Mouse (Mus musculus) hindbrain, embryonic 14.5 days (tissue): Measurements from ENCODE around the gene Sult6b1. TPM values are rescaled to one million over a fixed set of nuclear protein-coding genes. Genes with fewer than 3 reads are reported as not detected.

ENCODE experiments used
- ATAC-seq: fragments of 200-750 bp; cut with Nextera tagmentation; 2 replicates; pipeline ENCODE4 v1.8.0; 2017; ENCODE audit warnings: moderate number of reproducible peaks, mild to moderate bottlenecking, moderate TSS enrichment, moderate library complexity; ENCODE audit not compliant: low FRiP score
- DNase-seq: peaks from one replicate; pipeline ENCODE4 v3.0.0-alpha.2; 2015; ENCODE audit warnings: low spot score
- H3K27ac ChIP-seq: fragments of 300-500 bp; sonication (generic); 2 replicates; pipeline ENCODE4 v1.5.1; 2014; ENCODE audit warnings: mild to moderate bottlenecking, moderate library complexity
- H3K27me3 ChIP-seq: fragments of 300-500 bp; sonication (generic); 2 replicates; pipeline ENCODE4 v1.6.1; 2014; ENCODE audit warnings: mild to moderate bottlenecking, low read length, mixed read lengths; ENCODE audit not compliant: control insufficient read depth, insufficient read depth
- H3K36me3 ChIP-seq: fragments of 300-500 bp; sonication (generic); replicated peaks from 2 replicates; pipeline ENCODE4 v1.6.1; 2014; ENCODE audit not compliant: control insufficient read depth, insufficient read depth
- H3K4me1 ChIP-seq: fragments of 300-500 bp; sonication (generic); replicated peaks from 2 replicates; pipeline ENCODE4 v1.6.1; 2014; ENCODE audit warnings: antibody characterized with exemption, low read length, mixed read lengths; ENCODE audit not compliant: control insufficient read depth, insufficient read depth
- H3K4me2 ChIP-seq: fragments of 300-500 bp; sonication (generic); replicated peaks from 2 replicates; pipeline ENCODE4 v1.6.1; 2014; ENCODE audit warnings: mild to moderate bottlenecking, moderate library complexity
- H3K4me3 ChIP-seq: fragments of 300-500 bp; sonication (generic); replicated peaks from 2 replicates; pipeline ENCODE4 v1.5.1; 2014; ENCODE audit warnings: mild to moderate bottlenecking, low read length
- H3K9ac ChIP-seq: fragments of 300-500 bp; sonication (generic); 2 replicates; pipeline ENCODE4 v1.6.1; 2014
- H3K9me3 ChIP-seq: fragments of 300-500 bp; sonication (generic); 2 replicates; pipeline ENCODE4 v1.6.1; 2016; ENCODE audit warnings: low read length; ENCODE audit not compliant: control insufficient read depth
- WGBS: fragments of 180-500 bp; shearing (Covaris S2); extraction: QIAGEN DNeasy Blood & Tissue Kit; methylation state at CpG from one replicate; pipeline ENCODE4 v1.1.7; 2014; 5-methylcytosine and 5-hydroxymethylcytosine counted together
- polyA plus RNA-seq: library from polyadenylated mRNA; unstranded; fragments of >200 nt; fragmentation: Nextera tagmentation; extraction: Ambion mirVana; gene quantifications from 2 replicates; pipeline ENCODE4 v1.2.1, GENCODE M21; 2014

Sult6b1 gene
- polyA plus RNA-seq, 1 experiment from 2014 or later: 0.27 TPM

- Histone ChIP-seq H3K27ac (no peak overlapping the region), H3K4me2 (no peak overlapping the region), H3K4me1 (no peaks in the 10 kb centered on the region), H3K27me3 (no peaks in the 10 kb centered on the region), H3K9ac (no peak overlapping the region), H3K36me3 (no peaks in the 10 kb centered on the region; the same call in 1 of the 2 replicates), H3K4me3 (no peak overlapping the region), H3K9me3 (no peaks in the 10 kb centered on the region)
- WGBS: 89% methylated on average over 10 of the region's 10 CpGs
- ATAC-seq (no peak), DNase-seq (no peak)
These were observed 50.5 kb downstream of the Sult6b1 start for GRCm38 (mm10) chr17:78856243-78856642.

- Histone ChIP-seq H3K4me3 (no peak overlapping the region), H3K36me3 (peaks cover 94% of the 10 kb centered on the region), H3K4me2 (no peak overlapping the region), H3K27ac (no peak overlapping the region), H3K9me3 (no peaks in the 10 kb centered on the region), H3K9ac (no peak overlapping the region), H3K4me1 (no peaks in the 10 kb centered on the region), H3K27me3 (no peaks in the 10 kb centered on the region)
- no peak for ATAC-seq
- no peak for DNase-seq
- 93% methylated on average over 7 of the region's 7 CpGs for WGBS
These were observed 64.4 kb downstream of the Sult6b1 start for GRCm38 (mm10) chr17:78842271-78842928.

- Histone ChIP-seq H3K4me2 (peak overlapping the region; percentile 90), H3K4me1 (peaks cover 8% of the 10 kb centered on the region; the same call in 1 of the 2 replicates), H3K27me3 (no peaks in the 10 kb centered on the region), H3K36me3 (peaks cover 37% of the 10 kb centered on the region), H3K9me3 (no peaks in the 10 kb centered on the region), H3K4me3 (peak overlapping the region; percentile 96), H3K27ac (peak overlapping the region; percentile 80), H3K9ac (peak overlapping the region; percentile 70)
- 38% methylated on average over 2 of the region's 2 CpGs for WGBS
- DNase-seq (no peak), ATAC-seq (no peak)
These were observed 70.7 kb downstream of the Sult6b1 start for GRCm38 (mm10) chr17:78836056-78836455.

GRCm38 (mm10) chr17:78834856-78835835 is 71.6 kb downstream of the Sult6b1 start, which contains the start of the genes Heatr5b and Gpatch11:
TSS of gene Heatr5b (minus strand) at chr17:78835364.
TSS of gene Gpatch11 (plus strand) at chr17:78835567.
- no peaks in the 10 kb centered on the region for H3K27me3 ChIP-seq
- H3K27ac ChIP-seq: peak within 1 kb of the TSS; percentile 81
- peak within 1 kb of the TSS; percentile 90 for H3K4me2 ChIP-seq
- whole genome bisulfite sequencing: under 1% methylated on average over 81 of the region's 81 CpGs
- ATAC-seq (peak; percentile 98), DNase-seq (peak; percentile 99)
- peaks cover 33% of the 10 kb centered on the region for H3K36me3 ChIP-seq
- peaks cover 8% of the 10 kb centered on the region; the same call in 1 of the 2 replicates for H3K4me1 ChIP-seq
- H3K9me3 ChIP-seq: no peaks in the 10 kb centered on the region
- H3K9ac ChIP-seq: peak within 1 kb of the TSS; percentile 91
- peak within 1 kb of the TSS; percentile 96 for H3K4me3 ChIP-seq

Other genes starting within 250 kb of the Sult6b1 start
- 7.6 and 8.0 TPM in 2 replicates for gene Strn, start 169.8 kb downstream of the Sult6b1 start, polyA plus RNA-seq
- 20.1 and 21.4 TPM in 2 replicates for gene Heatr5b, start 71.6 kb downstream of the Sult6b1 start, polyA plus RNA-seq
- gene Gpatch11, start 71.4 kb downstream of the Sult6b1 start, polyA plus RNA-seq: 48.7 and 55.3 TPM in 2 replicates
- 2.1 and 4.3 TPM in 2 replicates for gene Eif2ak2, start 24.4 kb downstream of the Sult6b1 start, polyA plus RNA-seq
- gene Cebpzos, start 9.5 kb upstream of the Sult6b1 start, polyA plus RNA-seq: 119 and 122 TPM in 2 replicates
- 40.2 and 43.7 TPM in 2 replicates for gene Cebpz, start 30.1 kb upstream of the Sult6b1 start, polyA plus RNA-seq
- gene Ndufaf7, start 30.1 kb upstream of the Sult6b1 start, polyA plus RNA-seq: 59.5 and 66.0 TPM in 2 replicates
- gene Prkd3, start 113.8 kb upstream of the Sult6b1 start, polyA plus RNA-seq: 15.1 TPM in 2 replicates
- 22.8 and 29.3 TPM in 2 replicates for gene Qpct, start 144.9 kb upstream of the Sult6b1 start, polyA plus RNA-seq